Mouse (Mus musculus): Measurements from ENCODE around the gene Gm21083.
"Not testable (repeated sequence)": the region's sequence is repeated elsewhere in the genome, so short reads cannot be mapped to it uniquely, and the experiment has no call there.

Gm21083 gene

DNA sequence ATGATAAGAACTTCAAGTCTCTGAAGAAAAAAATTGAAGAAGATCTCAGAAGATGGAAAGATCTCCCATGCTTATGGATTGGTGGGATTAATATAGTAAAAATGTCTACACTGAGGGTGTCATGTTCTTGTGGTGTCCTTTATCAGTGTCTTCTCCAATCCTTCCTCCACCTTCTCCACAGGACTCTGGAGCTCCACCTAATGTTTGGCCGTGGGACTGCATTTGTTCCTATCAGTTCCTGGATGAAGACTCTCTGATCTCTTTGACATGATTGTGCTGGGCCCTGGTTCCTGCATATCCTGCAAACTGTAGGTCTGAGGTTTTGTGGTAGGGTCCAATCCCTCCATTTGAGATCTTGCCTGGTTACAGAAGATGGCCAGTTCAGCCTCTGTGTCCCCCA is 51.0 kb downstream of the Gm21083 start:
- CTCF ChIA-PET = not testable (repeated sequence)

DNA sequence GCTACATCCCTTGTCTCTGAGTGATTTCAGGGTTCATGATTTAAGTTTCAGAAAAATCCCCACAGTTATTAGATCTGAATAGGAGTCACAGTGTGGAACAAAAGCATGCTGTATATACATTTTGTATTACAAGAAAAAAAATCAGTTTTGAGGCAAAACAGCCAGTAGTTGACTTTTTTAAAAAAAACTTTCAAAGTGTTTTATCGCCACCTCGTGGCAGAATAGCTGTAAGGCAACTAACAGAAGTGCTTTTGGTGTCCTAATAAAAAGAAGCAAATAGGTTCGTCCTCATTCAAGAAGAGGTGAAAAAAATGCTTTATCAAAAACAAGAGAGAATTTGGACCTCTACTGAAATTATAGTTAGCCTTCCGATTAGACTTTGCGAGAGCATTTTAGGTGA is 52.9 kb downstream of the Gm21083 start:
- CTCF ChIA-PET = not testable (repeated sequence)

Measured in spleen, embryonic (tissue).